Mouse (Mus musculus) duodenum, adult 2 months (tissue): ENCODE data around the gene Prl3d3. TPM values are rescaled to one million over a fixed set of nuclear protein-coding genes. Genes with fewer than 3 reads are reported as not detected.

ENCODE experiments used
- polyA plus RNA-seq: library from polyadenylated mRNA; depleted of rRNA; stranded (reverse); fragments of >200 nt; gene quantifications from 2 replicates; pipeline ENCODE4 v1.2.3, GENCODE M21; 2012; ENCODE audit warnings: low replicate concordance; rRNA removed

Gene Prl3d3
- polyA plus RNA-seq = not detected in 2 replicates

GRCm38 (mm10) chr13:27156490-27156889, at the start of gene Prl3d3:
Gene Prl3d3 (plus strand): TSS chr13:27156790.

GRCm38 (mm10) chr13:27121398-27121797, 35.2 kb upstream of the Prl3d3 start, which contains the start of gene Prl3d2:
Gene Prl3d2 (plus strand): TSS chr13:27121698.

GRCm38 (mm10) chr13:27196359-27196758, 39.8 kb downstream of the Prl3d3 start, which contains the start of gene Prl3c1:
Gene Prl3c1 (plus strand): TSS chr13:27196659.

Other genes starting within 250 kb of the Prl3d3 start
- not detected in 2 replicates for gene Prl, start 99.2 kb upstream of the Prl3d3 start, polyA plus RNA-seq
- not detected in 2 replicates for gene Prl3d1, start 62.6 kb upstream of the Prl3d3 start, polyA plus RNA-seq
- gene Prl3d2, start 35.1 kb upstream of the Prl3d3 start, polyA plus RNA-seq = not detected in 2 replicates
- not detected in 2 replicates for gene Prl3c1, start 39.9 kb downstream of the Prl3d3 start, polyA plus RNA-seq
- not detected in 2 replicates for gene Prl3b1, start 85.1 kb downstream of the Prl3d3 start, polyA plus RNA-seq
- gene Prl3a1, start 102.6 kb downstream of the Prl3d3 start, polyA plus RNA-seq = not detected in 2 replicates
- 0.13 TPM in 1 of 2 replicates, not detected in the other for gene Prl6a1, start 155.8 kb downstream of the Prl3d3 start, polyA plus RNA-seq
- gene Prl8a2, start 188.9 kb downstream of the Prl3d3 start, polyA plus RNA-seq = not detected in 2 replicates
- not detected in 2 replicates for gene Prl2b1, start 234.1 kb downstream of the Prl3d3 start, polyA plus RNA-seq